Mouse (Mus musculus): Measurements from ENCODE around the gene Ccdc51. TPM values are rescaled to one million over a fixed set of nuclear protein-coding genes. Genes with fewer than 3 reads are reported as not detected.
A peak's percentile ranks its signal among the peaks of the same experiment; 100 is the strongest.
"Not testable (repeated sequence)": the region's sequence is repeated elsewhere in the genome, so short reads cannot be mapped to it uniquely, and the experiment has no call there.

Ccdc51 gene
- polyA plus RNA-seq, 1 experiment from 2014 or later, result 9.9 TPM

DNA sequence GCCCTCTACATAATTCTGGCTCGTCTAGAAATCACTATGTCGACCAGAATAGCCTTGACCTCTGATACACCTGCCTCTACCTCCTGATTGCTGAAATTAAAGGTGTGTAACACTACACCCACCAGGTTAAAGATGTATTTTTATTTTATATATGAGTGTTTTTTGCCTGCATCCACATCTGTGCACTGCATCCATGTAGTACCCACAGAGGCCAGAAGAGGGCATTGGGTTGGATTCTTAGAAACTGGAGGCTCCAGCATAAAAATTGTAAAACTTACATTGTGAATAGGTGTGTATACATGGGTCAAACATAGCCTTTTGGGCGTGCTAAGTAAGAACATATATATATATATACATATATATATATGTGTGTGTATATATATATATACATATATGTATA lies 45.9 kb downstream of the Ccdc51 start:
- H3K4me1 ChIP-seq (replicated peaks; ENCODE audit: control insufficient read depth, insufficient read depth), result no peaks in the 10 kb centered on the region
- H3K36me3 ChIP-seq (ENCODE audit: control insufficient read depth, insufficient read depth, low read length), result no peaks in the 10 kb centered on the region
- DNase-seq (ENCODE audit: low spot score) (peak; percentile 52), ATAC-seq (ENCODE audit: low FRiP score, low TSS enrichment) (no peak)
- H3K9me3 ChIP-seq (ENCODE audit: control insufficient read depth, low read length), result no peaks in the 10 kb centered on the region
- TF ChIP-seq CTCF (IDR thresholded peaks at IDR 0.05; ENCODE audit: low read depth) (peak; percentile 67), EP300 (optimal IDR thresholded peaks at IDR 0.05) (no peak)
- 49% methylated on average over 3 of the region's 3 CpGs for WGBS
- H3K4me2 ChIP-seq (replicated peaks; ENCODE audit: low read depth), result no peak overlapping the region
- H3K9ac ChIP-seq (ENCODE audit: low read length), result no peak overlapping the region
- no peaks in the 10 kb centered on the region for H3K27me3 ChIP-seq (ENCODE audit: control insufficient read depth, insufficient read depth, low read length)
- no peak overlapping the region for H3K4me3 ChIP-seq (ENCODE audit: low read depth, low read length)
- H3K27ac ChIP-seq (replicated peaks), result no peak overlapping the region

DNA sequence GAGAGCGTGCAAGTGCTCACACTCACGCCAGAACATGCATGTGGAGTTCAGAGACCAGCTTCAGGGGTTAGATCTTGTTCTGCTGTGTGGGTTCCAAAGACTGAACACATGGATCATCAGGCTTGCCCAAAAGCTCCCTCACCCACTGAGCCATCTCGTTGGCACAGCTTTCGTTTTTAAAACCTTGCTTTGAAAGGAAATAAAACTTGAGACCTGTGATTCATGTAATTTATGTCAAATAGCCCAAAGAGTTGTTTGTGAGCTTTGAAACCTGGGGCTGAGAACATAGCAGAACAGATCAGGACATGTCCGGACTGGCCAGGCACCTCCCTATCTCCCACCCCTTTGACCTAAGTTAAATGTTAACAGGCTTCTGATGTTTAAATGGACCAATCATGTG lies 47.8 kb downstream of the Ccdc51 start:
- Histone ChIP-seq H3K4me3 (ENCODE audit: low read depth, low read length) (no peak overlapping the region), H3K27me3 (ENCODE audit: control insufficient read depth, insufficient read depth, low read length) (no peaks in the 10 kb centered on the region), H3K9me3 (ENCODE audit: control insufficient read depth, low read length) (no peaks in the 10 kb centered on the region), H3K4me2 (replicated peaks; ENCODE audit: low read depth) (no peak overlapping the region), H3K4me1 (replicated peaks; ENCODE audit: control insufficient read depth, insufficient read depth) (no peaks in the 10 kb centered on the region), H3K9ac (ENCODE audit: low read length) (no peak overlapping the region), H3K36me3 (ENCODE audit: control insufficient read depth, insufficient read depth, low read length) (no peaks in the 10 kb centered on the region), H3K27ac (replicated peaks) (no peak overlapping the region)
- DNase-seq (ENCODE audit: low spot score) (no peak), ATAC-seq (ENCODE audit: low FRiP score, low TSS enrichment) (no peak)
- no peak for TF ChIP-seq EP300 (optimal IDR thresholded peaks at IDR 0.05)
- TF ChIP-seq CTCF (IDR thresholded peaks at IDR 0.05; ENCODE audit: low read depth), result no peak
- 77% methylated on average over 5 of the region's 5 CpGs for WGBS

DNA sequence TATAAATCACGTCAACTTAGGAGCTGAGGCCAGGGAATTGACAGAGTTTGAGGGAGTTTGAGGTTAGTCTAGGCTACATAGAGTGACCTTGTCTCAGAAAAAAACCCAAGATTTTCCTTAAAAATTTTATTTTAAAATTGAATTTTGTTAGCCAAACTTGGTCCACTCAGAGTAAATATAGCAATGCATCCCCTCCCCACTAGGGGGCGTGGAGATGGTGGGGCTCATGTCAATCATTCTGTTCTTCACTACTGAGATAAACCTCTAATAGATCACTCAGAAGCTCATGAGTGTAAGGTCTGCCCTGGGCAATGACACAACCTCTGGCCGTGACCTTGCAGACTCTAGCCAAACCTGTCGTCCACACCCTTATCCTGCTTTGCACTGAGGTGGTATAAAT lies 58.1 kb downstream of the Ccdc51 start:
- not testable (repeated sequence) for ATAC-seq (ENCODE audit: low FRiP score, low TSS enrichment); H3K9me3 ChIP-seq (ENCODE audit: control insufficient read depth, low read length); H3K27me3 ChIP-seq (ENCODE audit: control insufficient read depth, insufficient read depth, low read length); H3K4me3 ChIP-seq (ENCODE audit: low read depth, low read length); H3K4me2 ChIP-seq (replicated peaks; ENCODE audit: low read depth); H3K27ac ChIP-seq (replicated peaks); H3K4me1 ChIP-seq (replicated peaks; ENCODE audit: control insufficient read depth, insufficient read depth); H3K9ac ChIP-seq (ENCODE audit: low read length); H3K36me3 ChIP-seq (ENCODE audit: control insufficient read depth, insufficient read depth, low read length); DNase-seq (ENCODE audit: low spot score)
- 64% methylated on average over 4 of the region's 4 CpGs for WGBS
- TF ChIP-seq CTCF (IDR thresholded peaks at IDR 0.05; ENCODE audit: low read depth), result peak; percentile 38

Other genes with a start within 250 kb of the Ccdc51 start
- 8.0 and 8.2 TPM in 2 replicates for gene Slc26a6, start 229.2 kb upstream of the Ccdc51 start, polyA plus RNA-seq (2015; fragmentation: Nextera tagmentation; extraction: Ambion mirVana)
- gene Tmem89, start 167.9 kb upstream of the Ccdc51 start, polyA plus RNA-seq (2015; fragmentation: Nextera tagmentation; extraction: Ambion mirVana), result 0.51 and 0.67 TPM in 2 replicates
- 476 and 497 TPM in 2 replicates for gene Uqcrc1, start 145.9 kb upstream of the Ccdc51 start, polyA plus RNA-seq (2015; fragmentation: Nextera tagmentation; extraction: Ambion mirVana)
- gene Col7a1, start 128.9 kb upstream of the Ccdc51 start, polyA plus RNA-seq (2015; fragmentation: Nextera tagmentation; extraction: Ambion mirVana), result 6.2 and 9.6 TPM in 2 replicates
- gene Ucn2, start 96.5 kb upstream of the Ccdc51 start, polyA plus RNA-seq (2015; fragmentation: Nextera tagmentation; extraction: Ambion mirVana), result not detected in 2 replicates
- 10.3 and 12.1 TPM in 2 replicates for gene Pfkfb4, start 90.7 kb upstream of the Ccdc51 start, polyA plus RNA-seq (2015; fragmentation: Nextera tagmentation; extraction: Ambion mirVana)
- gene Shisa5, start 43.9 kb upstream of the Ccdc51 start, polyA plus RNA-seq (2015; fragmentation: Nextera tagmentation; extraction: Ambion mirVana), result 168 and 181 TPM in 2 replicates
- gene Trex1, start 22.8 kb upstream of the Ccdc51 start, polyA plus RNA-seq (2015; fragmentation: Nextera tagmentation; extraction: Ambion mirVana), result 13.3 and 15.8 TPM in 2 replicates
- 10.8 and 11.3 TPM in 2 replicates for gene Atrip, start 8.4 kb upstream of the Ccdc51 start, polyA plus RNA-seq (2015; fragmentation: Nextera tagmentation; extraction: Ambion mirVana)
- 416 and 424 TPM in 2 replicates for gene Tma7, start 94 bp downstream of the Ccdc51 start, polyA plus RNA-seq (2015; fragmentation: Nextera tagmentation; extraction: Ambion mirVana)
- gene Plxnb1, start 12.9 kb downstream of the Ccdc51 start, polyA plus RNA-seq (2015; fragmentation: Nextera tagmentation; extraction: Ambion mirVana), result 3.0 and 3.7 TPM in 2 replicates
- not detected in 2 replicates for gene Fbxw21, start 79.5 kb downstream of the Ccdc51 start, polyA plus RNA-seq (2015; fragmentation: Nextera tagmentation; extraction: Ambion mirVana)
- gene Fbxw13, start 113.5 kb downstream of the Ccdc51 start, polyA plus RNA-seq (2015; fragmentation: Nextera tagmentation; extraction: Ambion mirVana), result not detected in 2 replicates
- not detected in 2 replicates for gene Fbxw20, start 152.3 kb downstream of the Ccdc51 start, polyA plus RNA-seq (2015; fragmentation: Nextera tagmentation; extraction: Ambion mirVana)
- gene Fbxw14, start 205.2 kb downstream of the Ccdc51 start, polyA plus RNA-seq (2015; fragmentation: Nextera tagmentation; extraction: Ambion mirVana), result 0.10 TPM in 1 of 2 replicates, not detected in the other